Mouse (Mus musculus): ENCODE results near the gene Gm35134. TPM values are rescaled to one million over a fixed set of nuclear protein-coding genes. Genes with fewer than 3 reads are reported as not detected.

The Gm35134 gene
- not detected for total RNA-seq (2023)

DNA sequence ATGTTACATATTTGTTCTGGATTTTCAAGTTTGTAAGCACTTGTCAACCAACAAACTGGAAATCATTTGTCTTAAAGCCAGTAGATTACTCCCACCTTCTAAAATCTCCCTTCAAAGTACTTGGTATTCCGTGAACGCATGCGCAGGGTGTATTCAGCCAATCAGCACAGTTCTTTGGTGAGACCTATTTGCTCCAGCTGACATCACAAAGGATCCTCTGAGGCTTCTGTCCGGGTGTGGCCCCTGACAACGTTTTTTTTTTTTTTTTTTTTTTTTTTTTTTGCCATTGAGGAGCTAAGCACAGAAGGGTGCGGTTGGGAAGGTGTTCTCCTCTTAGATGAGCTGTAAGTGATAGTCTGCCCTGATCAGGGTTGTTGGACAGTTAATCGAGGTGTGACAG, at the start of gene Gm35134:
TSS of gene Gm35134 (plus strand) at position 301 of the 400 bp plus-strand sequence.

All from neutrophil, adult 83 days (primary cell).